In genomic region chr7:95810096-95810495, GRCm38 (mm10) we compare ENCODE assay signal across 17 mouse cellular contexts.
DNase-seq lines count a peak whose midpoint lies in the region; ATAC-seq and TF ChIP-seq lines count a peak whose summit lies in the region.
"Had no signal": no experiment of that assay in that cellular context is flagged by ENCODE, and none has a peak within 500 bp of the region (broad histone marks: within the 10 kb centered on the region; RNA-seq: fewer than 3 reads in every experiment).

No protein-coding gene starts in this region.

- H3K27me3 ChIP-seq in lung, embryonic 14.5 days (ENCODE audit: insufficient read depth, low read length): no peaks in the 10 kb centered on the region
- H3K27me3 ChIP-seq: heart, embryonic 12.5 days; hindbrain, embryonic 12.5 days had no signal

- no peaks in the 10 kb centered on the region for H3K36me3 ChIP-seq in lung, embryonic 14.5 days (ENCODE audit: insufficient read depth)
- H3K36me3 ChIP-seq: heart, embryonic 12.5 days; hindbrain, embryonic 12.5 days had no signal

- H3K4me3 ChIP-seq in lung, embryonic 14.5 days (ENCODE audit: low read depth, low read length): no peak overlapping the region
- H3K4me3 ChIP-seq: heart, embryonic 12.5 days; hindbrain, embryonic 12.5 days had no signal

- H3K4me2 ChIP-seq in lung, embryonic 14.5 days: no peak overlapping the region
- H3K4me2 ChIP-seq: heart, embryonic 12.5 days; hindbrain, embryonic 12.5 days had no signal

- H3K27ac ChIP-seq in lung, embryonic 14.5 days (ENCODE audit: low read depth): peak overlapping the region; percentile 9; the same call in 1 of the 2 replicates
- H3K27ac ChIP-seq: hindbrain, embryonic 12.5 days had no signal

- peaks cover 3% of the 10 kb centered on the region; the same call in 1 of the 2 replicates for H3K4me1 ChIP-seq in lung, embryonic 14.5 days (ENCODE audit: insufficient read depth)
- H3K4me1 ChIP-seq: heart, embryonic 12.5 days had no signal

- ATAC-seq in lung, embryonic 14.5 days (ENCODE audit: insufficient read depth): peak; percentile 44; the same call in 1 of the 2 replicates
- ATAC-seq: forebrain, postnatal 0 days had no signal

- H3K9ac ChIP-seq in lung, embryonic 14.5 days: no peak overlapping the region
- H3K9ac ChIP-seq: forebrain, postnatal 0 days; heart, embryonic 12.5 days; hindbrain, embryonic 12.5 days had no signal

- H3K9me3 ChIP-seq in lung, embryonic 14.5 days (ENCODE audit: low read depth, low read length): no peaks in the 10 kb centered on the region
- H3K9me3 ChIP-seq: heart, embryonic 12.5 days; hindbrain, embryonic 12.5 days had no signal

- TF ChIP-seq CTCF in lung, embryonic 14.5 days (IDR thresholded peaks at IDR 0.05; ENCODE audit: low read depth): no peak

- DNase-seq in embryo, embryonic 10 days (ENCODE audit: low spot score): peak; percentile 23
- DNase-seq in embryo, embryonic 9.5 days (ENCODE audit: extremely low spot score): no peak
- DNase-seq in lung, embryonic 14.5 days: peak; percentile 82
- no peak for DNase-seq in lung, postnatal 14 days
- DNase-seq in testis, postnatal 14 days (ENCODE audit: low spot score): peak; percentile 47
- DNase-seq in testis, postnatal 10 days (ENCODE audit: low spot score): no peak
- DNase-seq in yolk sac, embryonic 10.5 days (ENCODE audit: low spot score): peak; percentile 45
- no peak for DNase-seq in frontal cortex, postnatal 10 days (ENCODE audit: low spot score in 2 of 2)
- DNase-seq: B cell, adult 2 months; cerebellum, adult 11-12 months; forebrain, postnatal 0 days; gastrocnemius, postnatal 36 days; kidney, adult 8-10 months; layer of hippocampus, adult 9-11 months; right cerebral cortex, postnatal 4 days had no signal

- under 1% methylated on average over 4 of the region's 4 CpGs for WGBS in lung, embryonic 14.5 days

Comparison
In these comparisons a context has a peak if more than half of its experiments do, and no peak if none do; other contexts are left out.
1. DNase-seq: peak in embryo, embryonic 10 days (single experiment), lung, embryonic 14.5 days (single experiment), testis, postnatal 14 days (single experiment) and yolk sac, embryonic 10.5 days (single experiment); none in embryo, embryonic 9.5 days (single experiment), lung, postnatal 14 days (single experiment), testis, postnatal 10 days (single experiment) and frontal cortex, postnatal 10 days (0 of 2).